Mouse (Mus musculus) mouse embryonic stem cell (cell line): ENCODE measurements around the gene Fpr-rs3.

Experiments
- in situ Hi-C, 2 experiments: fragments of 300-500 bp; cut with MboI; formaldehyde crosslinking; loops; 1 replicate in 1 of 2; 3 replicates in 1 of 2; pipeline ENCODE4 v1.14.3; 2019 to 2020; ENCODE audit warnings: low sequenced_read_pairs in 2 of 2, low pct_unique_long_range_greater_than_20kb in 1 of 2, mixed read lengths in 1 of 2; ENCODE audit not compliant: unreplicated experiment in 1 of 2

Fpr-rs3 gene

GRCm38 (mm10) chr17:20624777-20625176, at the start of gene Fpr-rs3:
Fpr-rs3 (minus strand) TSS chr17:20624877.
- in situ Hi-C loops: no loop called here

GRCm38 (mm10) chr17:20596323-20596722, 28.4 kb downstream of the Fpr-rs3 start, which contains the start of gene Vmn2r110:
Vmn2r110 (minus strand) TSS chr17:20596423.
- in situ Hi-C loops: no loop called here
